Mouse (Mus musculus): ENCODE results near the gene Pik3cg.

- TF ChIP-seq POLR2A (IDR thresholded peaks at IDR 0.05; ENCODE audit: extremely low read depth, insufficient read depth, low read length) (no peak), CTCF (IDR thresholded peaks at IDR 0.05; ENCODE audit: extremely low read depth, insufficient read depth, low read length) (no peak)
These were observed 2.8 kb upstream of the Pik3cg start for GRCm38 (mm10) chr12:32211257-32211656.
